Mouse (Mus musculus): ENCODE measurements around the gene Hmgcr. TPM values are rescaled to one million over a fixed set of nuclear protein-coding genes. Genes with fewer than 3 reads are reported as not detected.

Hmgcr gene
- polyA plus RNA-seq (2011; ENCODE audit: insufficient read length, low read depth, missing spikeins): 110 and 127 TPM in 2 replicates

- Histone ChIP-seq H3K27ac (ENCODE audit: insufficient read depth, low read length) (peak within 1 kb of the TSS; percentile 82), H3K4me3 (ENCODE audit: insufficient read depth, low read length) (peak within 1 kb of the TSS; percentile 95), H3K4me1 (ENCODE audit: control insufficient read depth, insufficient read depth, low read length) (peaks cover 8% of the 10 kb centered on the region; the same call in 1 of the 2 replicates)
- TF ChIP-seq POLR2A (IDR thresholded peaks at IDR 0.05; ENCODE audit: low read depth, low read length): peak; percentile 91
- TF ChIP-seq CTCF (IDR thresholded peaks at IDR 0.05; ENCODE audit: borderline replicate concordance, insufficient read depth, low read length): no peak
Observed at GRCm38 (mm10) chr13:96670406-96671077, at the start of gene Hmgcr. Gene Hmgcr, minus strand, starts transcription at chr13:96670936.

DNA sequence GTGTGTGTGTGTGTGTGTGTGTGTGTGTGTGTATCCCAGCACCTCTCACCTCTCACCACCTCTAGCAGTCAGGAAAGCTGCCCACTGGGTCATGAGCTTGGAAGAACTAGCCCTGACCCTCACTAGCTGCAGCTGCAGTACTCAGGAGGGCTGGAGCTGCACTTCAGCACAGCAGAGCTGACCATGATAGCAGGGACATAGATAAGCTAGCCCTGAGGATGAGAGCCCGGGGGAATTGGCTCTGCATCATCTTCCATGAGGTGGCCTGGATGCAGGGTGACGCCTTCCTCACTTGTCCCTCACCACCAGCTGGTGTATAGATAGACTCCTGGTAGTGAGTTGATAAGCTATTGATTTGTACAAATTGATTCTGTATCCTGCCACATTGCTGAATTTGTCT, 49.3 kb upstream of the Hmgcr start:
- H3K4me1 ChIP-seq (ENCODE audit: control insufficient read depth, insufficient read depth, low read length): no peaks in the 10 kb centered on the region
- no peak for TF ChIP-seq CTCF (IDR thresholded peaks at IDR 0.05; ENCODE audit: borderline replicate concordance, insufficient read depth, low read length)
- no peak for TF ChIP-seq POLR2A (IDR thresholded peaks at IDR 0.05; ENCODE audit: low read depth, low read length)
- H3K27ac ChIP-seq (ENCODE audit: insufficient read depth, low read length): no peak overlapping the region
- H3K4me3 ChIP-seq (ENCODE audit: insufficient read depth, low read length): no peak overlapping the region

- Histone ChIP-seq H3K4me1 (ENCODE audit: control insufficient read depth, insufficient read depth, low read length) (no peaks in the 10 kb centered on the region), H3K27ac (ENCODE audit: insufficient read depth, low read length) (no peak overlapping the region), H3K4me3 (ENCODE audit: insufficient read depth, low read length) (no peak overlapping the region)
- TF ChIP-seq POLR2A (IDR thresholded peaks at IDR 0.05; ENCODE audit: low read depth, low read length) (no peak), CTCF (IDR thresholded peaks at IDR 0.05; ENCODE audit: borderline replicate concordance, insufficient read depth, low read length) (no peak)
Observed at GRCm38 (mm10) chr13:96717821-96718220, 47.1 kb upstream of the Hmgcr start.

- TF ChIP-seq CTCF (IDR thresholded peaks at IDR 0.05; ENCODE audit: borderline replicate concordance, insufficient read depth, low read length) (no peak), POLR2A (IDR thresholded peaks at IDR 0.05; ENCODE audit: low read depth, low read length) (no peak)
- Histone ChIP-seq H3K4me3 (ENCODE audit: insufficient read depth, low read length) (no peak overlapping the region), H3K4me1 (ENCODE audit: control insufficient read depth, insufficient read depth, low read length) (no peaks in the 10 kb centered on the region)
Observed at GRCm38 (mm10) chr13:96716311-96716710, 45.6 kb upstream of the Hmgcr start.

DNA sequence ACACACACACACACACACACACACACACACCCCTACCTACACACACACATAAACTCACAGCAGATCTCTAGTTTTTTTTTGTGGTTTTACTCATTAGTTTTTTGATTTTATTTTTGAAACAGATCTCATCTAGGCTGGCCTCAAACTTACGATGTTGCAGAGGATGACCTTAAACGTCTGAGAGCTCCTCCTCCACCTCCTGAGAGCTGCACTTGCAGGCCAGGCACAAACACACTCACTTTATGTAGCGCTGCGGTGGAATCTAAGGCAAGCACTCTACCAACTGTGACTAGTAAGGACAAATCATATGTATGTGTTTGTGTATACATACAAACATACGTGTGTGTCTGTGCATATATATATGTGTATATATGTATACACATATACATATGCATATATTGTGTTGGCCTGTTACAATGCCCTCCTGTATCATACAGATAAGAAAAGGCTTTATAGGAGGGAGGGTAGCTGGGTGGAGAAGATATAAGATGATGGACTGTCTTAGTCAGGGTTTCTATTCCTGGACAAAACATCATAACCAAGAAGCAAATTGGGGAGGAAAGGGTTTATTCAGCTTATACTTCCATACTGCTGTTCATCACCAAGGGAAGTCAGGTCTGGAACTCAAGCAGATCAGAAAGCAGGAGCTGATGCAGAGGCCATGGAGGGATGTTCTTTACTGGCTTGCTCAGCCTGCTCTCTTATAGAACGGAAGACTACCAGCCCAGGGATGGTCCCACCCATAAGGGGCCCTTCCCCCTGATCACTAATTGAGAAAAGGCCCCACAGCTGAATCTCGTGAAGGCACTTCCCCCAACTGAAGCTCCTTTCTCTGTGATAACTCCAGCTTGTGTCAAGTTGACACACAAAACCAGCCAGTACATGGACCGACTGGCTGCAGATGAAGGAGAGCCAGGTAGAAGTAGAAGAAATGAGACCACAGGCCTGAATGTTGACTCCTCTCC, 38.8 kb upstream of the Hmgcr start:
- H3K27ac ChIP-seq (ENCODE audit: insufficient read depth, low read length): no peak overlapping the region
- TF ChIP-seq CTCF (IDR thresholded peaks at IDR 0.05; ENCODE audit: borderline replicate concordance, insufficient read depth, low read length) (no peak), POLR2A (IDR thresholded peaks at IDR 0.05; ENCODE audit: low read depth, low read length) (no peak)
- no peak overlapping the region for H3K4me3 ChIP-seq (ENCODE audit: insufficient read depth, low read length)
- no peaks in the 10 kb centered on the region for H3K4me1 ChIP-seq (ENCODE audit: control insufficient read depth, insufficient read depth, low read length)

More at GRCm38 (mm10) chr13:96716311-96716710, 45.6 kb upstream of the Hmgcr start:
- no peak overlapping the region for H3K27ac ChIP-seq (ENCODE audit: insufficient read depth, low read length)

DNA sequence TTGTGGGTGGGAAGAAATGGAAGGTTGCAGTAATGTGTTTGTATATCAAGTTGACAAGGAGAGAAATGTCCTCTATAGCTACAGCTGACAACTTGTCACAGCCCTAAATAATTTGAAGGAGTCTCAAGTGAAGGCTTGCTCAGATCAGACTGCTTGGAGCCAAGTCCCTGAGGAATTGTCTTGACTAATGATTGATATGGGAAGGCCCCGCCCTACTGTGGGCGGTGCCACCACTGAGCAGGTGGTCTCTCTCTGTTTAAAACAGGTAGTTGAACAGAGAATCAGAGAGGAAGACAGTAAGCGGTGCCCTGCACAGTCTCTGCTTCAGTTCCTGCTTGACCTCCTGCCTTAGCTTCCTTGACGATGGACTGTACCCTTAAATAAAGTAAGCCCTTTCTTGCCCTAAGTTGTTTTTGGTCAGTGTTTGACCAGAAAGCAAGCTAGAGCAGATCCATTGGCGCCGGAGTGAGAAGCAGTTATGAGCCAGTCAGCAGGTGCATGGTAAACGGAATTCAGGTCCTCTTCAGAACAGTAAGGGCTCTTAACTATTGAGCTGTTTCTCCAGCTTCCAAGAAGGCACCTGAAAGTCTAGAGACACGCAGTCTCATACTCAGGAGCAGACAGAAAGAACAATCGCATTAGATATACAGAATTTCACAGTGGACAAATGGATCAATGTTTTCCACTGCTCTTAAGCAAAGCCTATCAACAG, 32.0 kb upstream of the Hmgcr start:
- Histone ChIP-seq H3K4me1 (ENCODE audit: control insufficient read depth, insufficient read depth, low read length) (peaks cover 3% of the 10 kb centered on the region; the same call in 1 of the 2 replicates), H3K27ac (ENCODE audit: insufficient read depth, low read length) (no peak overlapping the region), H3K4me3 (ENCODE audit: insufficient read depth, low read length) (no peak overlapping the region)
- no peak for TF ChIP-seq POLR2A (IDR thresholded peaks at IDR 0.05; ENCODE audit: low read depth, low read length)
- TF ChIP-seq CTCF (IDR thresholded peaks at IDR 0.05; ENCODE audit: borderline replicate concordance, insufficient read depth, low read length): no peak

GRCm38 (mm10) chr13:96697805-96698586, 27.3 kb upstream of the Hmgcr start:
- no peak for TF ChIP-seq POLR2A (IDR thresholded peaks at IDR 0.05; ENCODE audit: low read depth, low read length)
- no peak for TF ChIP-seq CTCF (IDR thresholded peaks at IDR 0.05; ENCODE audit: borderline replicate concordance, insufficient read depth, low read length)
- Histone ChIP-seq H3K27ac (ENCODE audit: insufficient read depth, low read length) (no peak overlapping the region), H3K4me3 (ENCODE audit: insufficient read depth, low read length) (no peak overlapping the region), H3K4me1 (ENCODE audit: control insufficient read depth, insufficient read depth, low read length) (peaks cover 3% of the 10 kb centered on the region; the same call in 1 of the 2 replicates)

DNA sequence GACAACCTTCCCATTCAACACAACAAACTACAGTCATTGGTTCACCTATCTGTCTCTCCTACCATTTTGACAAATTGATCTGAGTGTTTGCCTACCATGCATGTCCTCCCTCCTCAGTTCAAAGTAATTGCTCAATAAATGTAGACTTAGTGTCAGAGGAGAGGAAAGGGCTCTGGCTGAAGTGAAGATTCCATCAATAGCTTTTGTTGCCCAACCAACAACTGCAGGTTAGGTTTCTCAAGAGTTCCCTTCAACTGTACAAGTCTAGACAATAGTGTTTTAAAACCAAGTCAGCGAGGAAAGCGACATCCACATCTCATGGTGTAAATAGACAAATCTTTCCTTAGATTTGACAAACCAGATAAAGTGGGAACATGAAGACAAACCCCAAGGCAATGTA, 24.7 kb upstream of the Hmgcr start:
- TF ChIP-seq POLR2A (IDR thresholded peaks at IDR 0.05; ENCODE audit: low read depth, low read length) (no peak), CTCF (IDR thresholded peaks at IDR 0.05; ENCODE audit: borderline replicate concordance, insufficient read depth, low read length) (no peak)
- H3K4me1 ChIP-seq (ENCODE audit: control insufficient read depth, insufficient read depth, low read length): peaks cover 3% of the 10 kb centered on the region; the same call in 1 of the 2 replicates
- no peak overlapping the region for H3K27ac ChIP-seq (ENCODE audit: insufficient read depth, low read length)
- H3K4me3 ChIP-seq (ENCODE audit: insufficient read depth, low read length): no peak overlapping the region

All from embryonic fibroblast, embryonic 13.5 days (primary cell).